ENCODE assay signal across 20 mouse cellular contexts in genomic region chr7:28093541-28093940, GRCm38 (mm10). TPM values are rescaled to one million over a fixed set of nuclear protein-coding genes. Genes with fewer than 3 reads are reported as not detected.
"Had no signal": no experiment of that assay in that cellular context is flagged by ENCODE, and none has a peak within 500 bp of the region (broad histone marks: within the 10 kb centered on the region; RNA-seq: fewer than 3 reads in every experiment).

No protein-coding gene starts in this region.

- H3K36me3 ChIP-seq: limb, embryonic 15.5 days; liver, embryonic 12.5 days; midbrain, embryonic 10.5 days had no signal

- ATAC-seq: intestine, postnatal 0 days; liver, embryonic 12.5 days had no signal

- H3K4me3 ChIP-seq: limb, embryonic 15.5 days; liver, embryonic 12.5 days; midbrain, embryonic 10.5 days had no signal

- H3K4me1 ChIP-seq: limb, embryonic 15.5 days; liver, embryonic 12.5 days; midbrain, embryonic 10.5 days had no signal

- DNase-seq: kidney, adult 8-10 months; kidney, postnatal 36 days; layer of hippocampus, adult 9-11 months; layer of hippocampus, postnatal 36 days; left cerebral cortex, postnatal 4 days; lung, embryonic 14.5 days; lung, postnatal 10 days; lung, postnatal 4 days; midbrain, embryonic 14.5 days; right cerebral cortex, adult 18-20 months; right cerebral cortex, postnatal 25 days; thymus, postnatal 4 days had no signal

- H3K9me3 ChIP-seq: limb, embryonic 15.5 days had no signal

- H3K27ac ChIP-seq: limb, embryonic 15.5 days; liver, embryonic 12.5 days; midbrain, embryonic 10.5 days had no signal

- H3K4me2 ChIP-seq: limb, embryonic 15.5 days; liver, embryonic 12.5 days; lung, embryonic 14.5 days had no signal

- H3K9ac ChIP-seq: limb, embryonic 15.5 days; liver, embryonic 12.5 days; lung, embryonic 14.5 days had no signal

- H3K27me3 ChIP-seq: limb, embryonic 15.5 days; liver, embryonic 12.5 days had no signal

RNA-seq across cellular contexts. Expression of gene Fcgbp, which starts 22.5 kb away (rescaled TPM):
- total RNA-seq: megakaryocyte, adult 5-6 weeks had no signal

RNA-seq across cellular contexts. Expression of gene 9530053A07Rik, which starts 35.7 kb away (rescaled TPM):
- total RNA-seq: layer of hippocampus, postnatal 36 days; left cerebral cortex, postnatal 4 days; megakaryocyte, adult 5-6 weeks had no signal
- polyA plus RNA-seq: kidney, embryonic 16.5 days; limb, embryonic 15.5 days; liver, embryonic 16.5 days; lung, embryonic 14.5 days; stomach, embryonic 14.5 days had no signal
